Mouse (Mus musculus): ENCODE measurements around the gene Nkx1-2. TPM values are rescaled to one million over a fixed set of nuclear protein-coding genes. Genes with fewer than 3 reads are reported as not detected.

The Nkx1-2 gene
- polyA plus RNA-seq (2017; shearing (Covaris generic)), result not detected

GRCm38 (mm10) chr7:132599071-132599975, at the start of gene Nkx1-2:
TSS of gene Nkx1-2 (minus strand) at chr7:132599637.

GRCm38 (mm10) chr7:132610468-132611318, 11.3 kb upstream of the Nkx1-2 start, which contains the start of gene Lhpp:
TSS of gene Lhpp (plus strand) at chr7:132610638.

GRCm38 (mm10) chr7:132576116-132576650, 23.3 kb downstream of the Nkx1-2 start, which contains the start of gene Oat:
TSS of gene Oat (minus strand) at chr7:132576398.

Other genes starting within 250 kb of the Nkx1-2 start
- 78.1 TPM for gene Oat, start 23.2 kb downstream of the Nkx1-2 start, polyA plus RNA-seq (2017; shearing (Covaris generic))
- 3.7 TPM for gene Lhpp, start 11.0 kb upstream of the Nkx1-2 start, polyA plus RNA-seq (2017; shearing (Covaris generic))
- 134 TPM for gene Fam53b, start 214.2 kb upstream of the Nkx1-2 start, polyA plus RNA-seq (2017; shearing (Covaris generic))

Measured in activated CD4-positive, CD25-positive, alpha-beta regulatory T cell, adult 9 weeks (primary cell).